Mouse (Mus musculus): Measurements from ENCODE around the gene Ssr2.
"Not testable (repeated sequence)": the region's sequence is repeated elsewhere in the genome, so short reads cannot be mapped to it uniquely, and the experiment has no call there.

Ssr2 gene

GRCm38 (mm10) chr3:88563966-88564365 lies 11.7 kb upstream of the Ssr2 start:
- DNase-seq (ENCODE audit: inconsistent ontology term): peak; percentile 54

- no peak for DNase-seq (ENCODE audit: inconsistent ontology term)
Observed at GRCm38 (mm10) chr3:88566116-88566515, 9.6 kb upstream of the Ssr2 start.

- no peak for DNase-seq (ENCODE audit: inconsistent ontology term)
Observed at GRCm38 (mm10) chr3:88566536-88567061, 9.1 kb upstream of the Ssr2 start.

- no peak for DNase-seq (ENCODE audit: inconsistent ontology term)
Observed at GRCm38 (mm10) chr3:88567892-88568291, 7.8 kb upstream of the Ssr2 start.

- DNase-seq (ENCODE audit: inconsistent ontology term): no peak
Observed at GRCm38 (mm10) chr3:88568615-88569014, 7.1 kb upstream of the Ssr2 start.

- no peak for DNase-seq (ENCODE audit: inconsistent ontology term)
Observed at GRCm38 (mm10) chr3:88569093-88569492, 6.6 kb upstream of the Ssr2 start.

GRCm38 (mm10) chr3:88569694-88570093 lies 6.0 kb upstream of the Ssr2 start:
- no peak for DNase-seq (ENCODE audit: inconsistent ontology term)

GRCm38 (mm10) chr3:88570341-88570740 lies 5.3 kb upstream of the Ssr2 start:
- DNase-seq (ENCODE audit: inconsistent ontology term): no peak

- DNase-seq (ENCODE audit: inconsistent ontology term): no peak
Observed at GRCm38 (mm10) chr3:88571856-88572255, 3.8 kb upstream of the Ssr2 start.

GRCm38 (mm10) chr3:88572835-88573234 lies 2.8 kb upstream of the Ssr2 start:
- DNase-seq (ENCODE audit: inconsistent ontology term): no peak

GRCm38 (mm10) chr3:88573810-88574209 lies 1.9 kb upstream of the Ssr2 start:
- no peak for DNase-seq (ENCODE audit: inconsistent ontology term)

GRCm38 (mm10) chr3:88577846-88578245 lies 2.2 kb downstream of the Ssr2 start:
- DNase-seq (ENCODE audit: inconsistent ontology term): not testable (repeated sequence)

GRCm38 (mm10) chr3:88578498-88579424 lies 3.1 kb downstream of the Ssr2 start:
- DNase-seq (ENCODE audit: inconsistent ontology term): no peak

- peak; percentile 83 for DNase-seq (ENCODE audit: inconsistent ontology term)
Observed at GRCm38 (mm10) chr3:88579454-88580117, 3.9 kb downstream of the Ssr2 start.

- no peak for DNase-seq (ENCODE audit: inconsistent ontology term)
Observed at GRCm38 (mm10) chr3:88585769-88586168, 10.1 kb downstream of the Ssr2 start.

GRCm38 (mm10) chr3:88586640-88587039 lies 11.0 kb downstream of the Ssr2 start:
- DNase-seq (ENCODE audit: inconsistent ontology term): no peak

GRCm38 (mm10) chr3:88590246-88590645 lies 14.6 kb downstream of the Ssr2 start:
- peak; percentile 42 for DNase-seq (ENCODE audit: inconsistent ontology term)

GRCm38 (mm10) chr3:88591044-88591443 lies 15.4 kb downstream of the Ssr2 start:
- no peak for DNase-seq (ENCODE audit: inconsistent ontology term)

- peak; percentile 69 for DNase-seq (ENCODE audit: inconsistent ontology term)
Observed at GRCm38 (mm10) chr3:88591950-88592731, 16.5 kb downstream of the Ssr2 start.

- no peak for DNase-seq (ENCODE audit: inconsistent ontology term)
Observed at GRCm38 (mm10) chr3:88592942-88593576, 17.4 kb downstream of the Ssr2 start.

GRCm38 (mm10) chr3:88593893-88594580 lies 18.4 kb downstream of the Ssr2 start:
- DNase-seq (ENCODE audit: inconsistent ontology term): peak; percentile 86
